Mouse (Mus musculus) heart, embryonic 12.5 days (tissue): Measurements from ENCODE around the gene Ccdc58. TPM values are rescaled to one million over a fixed set of nuclear protein-coding genes. Genes with fewer than 3 reads are reported as not detected.

Experiments used
- ATAC-seq: fragments of 200-750 bp; cut with Nextera tagmentation; 2 replicates; pipeline ENCODE4 v1.8.0; 2017; ENCODE audit warnings: moderate TSS enrichment, moderate library complexity; ENCODE audit not compliant: insufficient number of reproducible peaks, low FRiP score
- H3K27ac ChIP-seq: fragments of 300-500 bp; sonication (generic); 2 replicates; pipeline ENCODE4 v1.5.1; 2016; ENCODE audit warnings: mild to moderate bottlenecking, moderate library complexity; ENCODE audit not compliant: poor library complexity, severe bottlenecking
- H3K27me3 ChIP-seq: fragments of 300-500 bp; sonication (generic); replicated peaks from 2 replicates; pipeline ENCODE4 v1.6.1; 2016; ENCODE audit warnings: mild to moderate bottlenecking, moderate library complexity
- H3K36me3 ChIP-seq: fragments of 300-500 bp; sonication (generic); 2 replicates; pipeline ENCODE4 v1.6.1; 2016; ENCODE audit warnings: mild to moderate bottlenecking, moderate library complexity
- H3K4me1 ChIP-seq: fragments of 300-500 bp; sonication (generic); replicated peaks from 2 replicates; pipeline ENCODE4 v1.6.1; 2016; ENCODE audit warnings: mild to moderate bottlenecking
- H3K4me2 ChIP-seq: fragments of 300-500 bp; sonication (generic); 2 replicates; pipeline ENCODE4 v1.6.1; 2016; ENCODE audit warnings: mild to moderate bottlenecking, moderate library complexity
- H3K4me3 ChIP-seq: fragments of 300-500 bp; sonication (generic); 2 replicates; pipeline ENCODE4 v1.5.1; 2016; ENCODE audit warnings: mild to moderate bottlenecking
- H3K9ac ChIP-seq: fragments of 300-500 bp; sonication (generic); 2 replicates; pipeline ENCODE4 v1.6.1; 2016; ENCODE audit warnings: mild to moderate bottlenecking, moderate library complexity
- H3K9me3 ChIP-seq: fragments of 300-500 bp; sonication (generic); replicated peaks from 2 replicates; pipeline ENCODE4 v1.6.1; 2016; ENCODE audit warnings: mild to moderate bottlenecking, moderate library complexity
- WGBS: fragments of 180-500 bp; shearing (Covaris S2); methylation state at CpG from one replicate; pipeline ENCODE4 v1.1.7; 2016; 5-methylcytosine and 5-hydroxymethylcytosine counted together
- polyA plus RNA-seq: library from polyadenylated mRNA; unstranded; fragments of >200 nt; fragmentation: Nextera tagmentation; extraction: Ambion mirVana; gene quantifications from 2 replicates; pipeline ENCODE4 v1.2.1, GENCODE M21; 2016

Gene Ccdc58
- polyA plus RNA-seq, 1 experiment from 2014 or later = 89.7 TPM

- WGBS = 78% methylated on average over 7 of the region's 7 CpGs
These were observed 56.6 kb downstream of the Ccdc58 start for GRCm38 (mm10) chr16:36128092-36128491.

GRCm38 (mm10) chr16:36131141-36131540, 59.7 kb downstream of the Ccdc58 start, which contains the start of gene Csta1:
Gene Csta1, minus strand, starts transcription at chr16:36131241.
- H3K4me2 ChIP-seq = no peak within 1 kb of the TSS
- no peak for ATAC-seq

More at GRCm38 (mm10) chr16:36128092-36128491, 56.6 kb downstream of the Ccdc58 start:
- Histone ChIP-seq H3K4me2 (no peak overlapping the region), H3K27ac (no peak overlapping the region), H3K4me1 (no peaks in the 10 kb centered on the region), H3K9me3 (no peaks in the 10 kb centered on the region), H3K4me3 (no peak overlapping the region), H3K36me3 (no peaks in the 10 kb centered on the region), H3K27me3 (no peaks in the 10 kb centered on the region), H3K9ac (no peak overlapping the region)
- ATAC-seq = no peak

GRCm38 (mm10) chr16:36138201-36138600, 66.7 kb downstream of the Ccdc58 start:
- H3K4me3 ChIP-seq = no peak overlapping the region
- WGBS = 67% methylated on average over 2 of the region's 2 CpGs
- no peaks in the 10 kb centered on the region for H3K27me3 ChIP-seq

More at GRCm38 (mm10) chr16:36131141-36131540, 59.7 kb downstream of the Ccdc58 start, which contains the start of gene Csta1:
- Histone ChIP-seq H3K27me3 (no peaks in the 10 kb centered on the region), H3K4me3 (no peak within 1 kb of the TSS), H3K36me3 (no peaks in the 10 kb centered on the region), H3K27ac (no peak within 1 kb of the TSS), H3K9ac (no peak within 1 kb of the TSS), H3K4me1 (no peaks in the 10 kb centered on the region), H3K9me3 (no peaks in the 10 kb centered on the region)
- WGBS = 59% methylated on average over 1 of the region's 1 CpGs

More at GRCm38 (mm10) chr16:36138201-36138600, 66.7 kb downstream of the Ccdc58 start:
- 0 out of 2 replicates have a peak, but pooled peaks cover 3% of the 10 kb centered on the region for H3K9me3 ChIP-seq
- H3K27ac ChIP-seq = no peak overlapping the region
- no peaks in the 10 kb centered on the region for H3K36me3 ChIP-seq
- H3K9ac ChIP-seq = no peak overlapping the region
- H3K4me2 ChIP-seq = no peak overlapping the region
- no peaks in the 10 kb centered on the region for H3K4me1 ChIP-seq
- ATAC-seq = no peak

Other genes starting within 250 kb of the Ccdc58 start
- 0.60 and 0.72 TPM in 2 replicates for gene Parp14, start 200.1 kb upstream of the Ccdc58 start, polyA plus RNA-seq
- gene Parp9, start 133.2 kb upstream of the Ccdc58 start, polyA plus RNA-seq = 5.5 and 6.5 TPM in 2 replicates
- 4.9 and 5.0 TPM in 2 replicates for gene Dtx3l, start 132.5 kb upstream of the Ccdc58 start, polyA plus RNA-seq
- gene Kpna1, start 92.9 kb upstream of the Ccdc58 start, polyA plus RNA-seq = 61.4 and 64.4 TPM in 2 replicates
- 6.2 and 6.3 TPM in 2 replicates for gene Wdr5b, start 30.5 kb upstream of the Ccdc58 start, polyA plus RNA-seq
- 690 and 731 TPM in 2 replicates for gene Fam162a, start 91 bp upstream of the Ccdc58 start, polyA plus RNA-seq
- 0.17 TPM in 1 of 2 replicates, not detected in the other for gene Csta1, start 59.6 kb downstream of the Ccdc58 start, polyA plus RNA-seq
- gene Stfa2l1, start 85.1 kb downstream of the Ccdc58 start, polyA plus RNA-seq = not detected in 2 replicates
- 1.2 TPM in 1 of 2 replicates, not detected in the other for gene Gm5483, start 112.5 kb downstream of the Ccdc58 start, polyA plus RNA-seq
- gene Gm5416, start 138.7 kb downstream of the Ccdc58 start, polyA plus RNA-seq = not detected in 2 replicates
- not detected in 2 replicates for gene 2010005H15Rik, start 149.8 kb downstream of the Ccdc58 start, polyA plus RNA-seq
- 2.6 TPM in 1 of 2 replicates, not detected in the other for gene Stfa1, start 205.3 kb downstream of the Ccdc58 start, polyA plus RNA-seq